Mouse (Mus musculus): ENCODE measurements around the gene Foxj3. TPM values are rescaled to one million over a fixed set of nuclear protein-coding genes. Genes with fewer than 3 reads are reported as not detected.
"Not testable (repeated sequence)": the region's sequence is repeated elsewhere in the genome, so short reads cannot be mapped to it uniquely, and the experiment has no call there.

Foxj3 gene
- polyA plus RNA-seq, 1 experiment: 48.6 TPM

GRCm38 (mm10) chr4:119599605-119600004 lies 62.8 kb downstream of the Foxj3 start:
- TF ChIP-seq CTCF (IDR thresholded peaks at IDR 0.05; ENCODE audit: borderline replicate concordance, insufficient read depth, low read length) (no peak), POLR2A (IDR thresholded peaks at IDR 0.05; ENCODE audit: low read depth, low read length) (no peak)
- Histone ChIP-seq H3K4me3 (ENCODE audit: insufficient read depth, low read length) (no peak overlapping the region), H3K27ac (ENCODE audit: insufficient read depth, low read length) (no peak overlapping the region), H3K4me1 (ENCODE audit: control insufficient read depth, insufficient read depth, low read length) (no peaks in the 10 kb centered on the region)

GRCm38 (mm10) chr4:119609488-119609887 lies 72.7 kb downstream of the Foxj3 start:
- TF ChIP-seq CTCF (IDR thresholded peaks at IDR 0.05; ENCODE audit: borderline replicate concordance, insufficient read depth, low read length): no peak
- no peak for TF ChIP-seq POLR2A (IDR thresholded peaks at IDR 0.05; ENCODE audit: low read depth, low read length)
- H3K4me1 ChIP-seq (ENCODE audit: control insufficient read depth, insufficient read depth, low read length): no peaks in the 10 kb centered on the region; the same call in 1 of the 2 replicates
- H3K27ac ChIP-seq (ENCODE audit: insufficient read depth, low read length): no peak overlapping the region
- H3K4me3 ChIP-seq (ENCODE audit: insufficient read depth, low read length): no peak overlapping the region

- no peak for TF ChIP-seq POLR2A (IDR thresholded peaks at IDR 0.05; ENCODE audit: low read depth, low read length)
- TF ChIP-seq CTCF (IDR thresholded peaks at IDR 0.05; ENCODE audit: borderline replicate concordance, insufficient read depth, low read length): no peak
- H3K4me3 ChIP-seq (ENCODE audit: insufficient read depth, low read length): no peak overlapping the region
- H3K27ac ChIP-seq (ENCODE audit: insufficient read depth, low read length): peak overlapping the region; percentile 38; the same call in 1 of the 2 replicates
- no peaks in the 10 kb centered on the region; the same call in 1 of the 2 replicates for H3K4me1 ChIP-seq (ENCODE audit: control insufficient read depth, insufficient read depth, low read length)
Observed at GRCm38 (mm10) chr4:119614078-119614477, 77.3 kb downstream of the Foxj3 start.

DNA sequence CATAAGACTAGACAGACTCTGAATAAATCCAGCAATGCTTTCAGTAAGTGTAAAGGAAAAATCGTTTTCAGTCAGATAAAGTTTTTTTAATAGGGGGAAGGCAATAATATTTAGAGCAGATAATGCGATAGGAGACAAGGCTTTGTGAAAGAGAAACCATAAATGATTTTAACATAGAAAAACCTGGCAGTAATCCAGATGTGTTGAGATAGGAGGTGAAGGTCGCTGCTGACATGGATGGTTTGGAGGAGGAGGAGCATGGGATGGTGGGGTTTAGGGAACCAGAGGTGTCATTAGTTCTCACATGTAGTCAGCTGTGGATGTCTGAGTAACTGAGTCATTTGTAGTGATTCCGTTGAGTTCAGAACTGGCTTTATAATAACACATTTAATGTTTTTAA lies 77.9 kb downstream of the Foxj3 start:
- Histone ChIP-seq H3K4me3 (ENCODE audit: insufficient read depth, low read length) (no peak overlapping the region), H3K27ac (ENCODE audit: insufficient read depth, low read length) (no peak overlapping the region), H3K4me1 (ENCODE audit: control insufficient read depth, insufficient read depth, low read length) (no peaks in the 10 kb centered on the region; the same call in 1 of the 2 replicates)
- TF ChIP-seq POLR2A (IDR thresholded peaks at IDR 0.05; ENCODE audit: low read depth, low read length): no peak
- no peak for TF ChIP-seq CTCF (IDR thresholded peaks at IDR 0.05; ENCODE audit: borderline replicate concordance, insufficient read depth, low read length)

GRCm38 (mm10) chr4:119626081-119626645 lies 89.4 kb downstream of the Foxj3 start:
- no peak for TF ChIP-seq CTCF (IDR thresholded peaks at IDR 0.05; ENCODE audit: borderline replicate concordance, insufficient read depth, low read length)
- TF ChIP-seq POLR2A (IDR thresholded peaks at IDR 0.05; ENCODE audit: low read depth, low read length): no peak
- no peak overlapping the region for H3K4me3 ChIP-seq (ENCODE audit: insufficient read depth, low read length)
- no peaks in the 10 kb centered on the region for H3K4me1 ChIP-seq (ENCODE audit: control insufficient read depth, insufficient read depth, low read length)
- H3K27ac ChIP-seq (ENCODE audit: insufficient read depth, low read length): no peak overlapping the region

DNA sequence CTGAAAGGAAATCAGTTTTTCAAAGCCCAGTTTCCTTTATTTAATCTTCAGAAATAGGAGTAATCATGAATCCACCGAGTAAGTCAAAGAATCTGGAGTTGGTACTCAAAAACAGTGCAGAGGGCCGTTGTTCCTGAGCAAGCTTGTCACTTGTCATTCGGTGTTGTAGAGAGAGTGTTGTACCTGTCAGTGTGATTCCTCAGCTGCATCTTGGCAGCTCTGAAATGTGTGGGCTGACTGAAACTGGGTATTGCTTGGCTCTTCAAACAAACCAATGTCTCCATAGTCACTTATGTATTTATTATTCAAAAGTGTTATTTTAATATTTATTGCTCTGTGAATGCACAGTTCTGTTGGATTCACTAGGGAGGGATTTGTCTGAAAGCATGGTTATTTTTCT lies 90.1 kb downstream of the Foxj3 start:
- Histone ChIP-seq H3K27ac (ENCODE audit: insufficient read depth, low read length) (no peak overlapping the region), H3K4me3 (ENCODE audit: insufficient read depth, low read length) (no peak overlapping the region), H3K4me1 (ENCODE audit: control insufficient read depth, insufficient read depth, low read length) (no peaks in the 10 kb centered on the region)
- TF ChIP-seq POLR2A (IDR thresholded peaks at IDR 0.05; ENCODE audit: low read depth, low read length): no peak
- no peak for TF ChIP-seq CTCF (IDR thresholded peaks at IDR 0.05; ENCODE audit: borderline replicate concordance, insufficient read depth, low read length)

GRCm38 (mm10) chr4:119627317-119627716 lies 90.5 kb downstream of the Foxj3 start:
- TF ChIP-seq CTCF (IDR thresholded peaks at IDR 0.05; ENCODE audit: borderline replicate concordance, insufficient read depth, low read length): no peak
- TF ChIP-seq POLR2A (IDR thresholded peaks at IDR 0.05; ENCODE audit: low read depth, low read length): no peak
- H3K4me1 ChIP-seq (ENCODE audit: control insufficient read depth, insufficient read depth, low read length): no peaks in the 10 kb centered on the region
- H3K27ac ChIP-seq (ENCODE audit: insufficient read depth, low read length): no peak overlapping the region
- no peak overlapping the region for H3K4me3 ChIP-seq (ENCODE audit: insufficient read depth, low read length)

DNA sequence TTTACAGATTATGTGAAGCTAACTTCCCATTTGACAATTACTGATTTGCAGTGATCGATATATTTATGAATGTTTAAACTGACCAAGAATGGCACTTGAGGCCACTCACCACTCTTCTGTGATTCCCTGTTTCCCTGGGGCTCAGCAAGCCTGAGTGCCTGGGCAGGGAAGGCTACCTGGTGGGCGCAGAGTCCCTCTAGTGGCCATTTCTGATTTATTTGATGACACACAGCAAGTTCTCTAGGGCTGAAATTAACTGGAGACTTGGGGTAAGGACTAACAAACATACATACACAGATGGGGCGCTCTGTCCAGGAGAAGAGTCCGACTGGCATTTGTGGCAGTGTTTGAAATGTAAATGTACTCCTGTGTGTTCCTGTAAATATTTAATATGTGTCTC lies 91.6 kb downstream of the Foxj3 start:
- not testable (repeated sequence) for H3K27ac ChIP-seq (ENCODE audit: insufficient read depth, low read length); H3K4me3 ChIP-seq (ENCODE audit: insufficient read depth, low read length); H3K4me1 ChIP-seq (ENCODE audit: control insufficient read depth, insufficient read depth, low read length)

DNA sequence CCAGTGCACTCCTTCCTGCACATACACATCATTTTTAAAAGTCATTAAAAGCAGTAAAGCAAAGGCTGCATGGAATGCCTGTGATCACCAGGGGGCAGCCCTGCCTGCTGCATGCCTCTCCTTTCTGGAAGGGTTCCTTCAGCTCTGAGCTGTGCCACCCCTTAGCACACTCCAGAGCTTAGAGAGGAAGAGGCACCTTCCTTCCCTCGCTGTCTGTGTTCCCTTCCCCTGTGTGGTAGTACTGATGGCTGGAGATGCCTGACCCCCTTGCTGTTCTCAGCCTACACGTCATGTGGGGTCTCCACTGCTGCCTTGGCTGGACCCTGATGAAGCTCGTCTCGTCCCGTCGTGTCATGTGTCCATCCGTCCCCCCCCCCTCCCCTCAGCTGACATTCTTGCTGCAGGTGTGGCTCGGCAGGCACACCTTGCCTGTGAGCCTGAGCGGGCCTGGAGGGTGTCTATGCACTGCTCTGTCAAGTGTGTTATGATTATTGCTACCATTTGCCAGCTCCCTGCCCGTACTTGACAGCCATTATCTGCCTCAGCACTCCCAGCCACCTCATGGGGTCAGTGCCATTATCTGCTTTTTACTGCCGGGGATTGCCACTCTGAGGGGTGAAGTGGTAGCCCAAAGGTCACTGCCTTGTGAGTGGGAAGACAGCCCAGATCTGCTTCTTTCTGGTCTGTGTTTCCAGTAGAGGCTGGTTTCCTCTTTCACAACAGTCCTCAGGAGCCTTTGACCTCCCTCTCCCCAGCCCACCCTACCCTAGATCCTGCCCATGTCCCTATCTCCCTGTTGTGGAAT lies 94.5 kb downstream of the Foxj3 start:
- H3K4me3 ChIP-seq (ENCODE audit: insufficient read depth, low read length): no peak overlapping the region
- H3K4me1 ChIP-seq (ENCODE audit: control insufficient read depth, insufficient read depth, low read length): no peaks in the 10 kb centered on the region
- H3K27ac ChIP-seq (ENCODE audit: insufficient read depth, low read length): no peak overlapping the region
- no peak for TF ChIP-seq POLR2A (IDR thresholded peaks at IDR 0.05; ENCODE audit: low read depth, low read length)
- peak; percentile 78 for TF ChIP-seq CTCF (IDR thresholded peaks at IDR 0.05; ENCODE audit: borderline replicate concordance, insufficient read depth, low read length)

GRCm38 (mm10) chr4:119632721-119633120 lies 95.9 kb downstream of the Foxj3 start:
- no peak overlapping the region for H3K27ac ChIP-seq (ENCODE audit: insufficient read depth, low read length)
- no peaks in the 10 kb centered on the region for H3K4me1 ChIP-seq (ENCODE audit: control insufficient read depth, insufficient read depth, low read length)
- H3K4me3 ChIP-seq (ENCODE audit: insufficient read depth, low read length): no peak overlapping the region
- no peak for TF ChIP-seq POLR2A (IDR thresholded peaks at IDR 0.05; ENCODE audit: low read depth, low read length)
- TF ChIP-seq CTCF (IDR thresholded peaks at IDR 0.05; ENCODE audit: borderline replicate concordance, insufficient read depth, low read length): no peak
